Mouse (Mus musculus): ENCODE results near the gene Atp1b4.
"Not testable (repeated sequence)": the region's sequence is repeated elsewhere in the genome, so short reads cannot be mapped to it uniquely, and the experiment has no call there.

Atp1b4 gene

DNA sequence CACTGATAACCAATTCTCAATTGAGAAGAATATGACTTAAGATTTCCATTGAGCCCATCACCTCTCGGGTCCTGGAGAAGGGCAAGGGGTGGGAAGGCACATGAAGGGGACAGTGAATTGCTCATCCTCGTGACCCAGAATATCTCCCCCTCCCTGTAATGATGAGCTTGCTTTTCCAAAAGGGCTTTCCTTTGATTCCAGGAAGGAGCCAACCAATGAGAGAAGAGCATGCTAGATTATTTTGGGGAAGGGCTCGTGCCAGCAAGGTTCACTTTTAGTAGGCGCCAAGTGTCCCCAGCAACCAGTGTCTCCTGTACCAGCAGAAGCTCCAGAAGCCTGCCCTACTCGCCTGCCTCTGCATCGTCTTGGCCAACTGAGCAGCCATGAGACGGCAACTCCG lies at the start of gene Atp1b4:
Gene Atp1b4 (plus strand): TSS at position 301 of the 400 bp plus-strand sequence.
- no peak for DNase-seq (ENCODE audit: low read depth, low spot score)

DNA sequence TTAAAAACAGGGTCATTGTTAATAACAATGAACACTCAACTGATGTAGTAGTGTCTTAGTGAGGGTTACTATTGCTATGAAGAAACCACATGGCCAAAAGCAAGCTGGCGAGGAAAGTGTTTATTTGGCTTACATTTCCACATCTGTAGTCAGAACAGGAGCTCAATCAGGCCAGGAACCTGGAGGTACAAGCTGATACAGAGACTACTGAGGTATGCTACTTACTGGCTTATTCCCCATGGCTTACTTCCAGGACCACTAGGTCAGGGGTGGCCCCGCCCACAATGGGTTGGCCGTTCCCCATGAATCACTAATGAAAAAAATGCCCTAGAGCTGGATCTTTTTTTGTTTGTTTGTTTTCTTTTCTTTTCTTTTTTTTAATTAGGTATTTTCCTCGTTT lies 7.4 kb upstream of the Atp1b4 start:
- DNase-seq (ENCODE audit: low read depth, low spot score) = peak; percentile 3

GRCm38 (mm10) chrX:38311054-38311453 lies 4.9 kb upstream of the Atp1b4 start:
- DNase-seq (ENCODE audit: low read depth, low spot score) = no peak

DNA sequence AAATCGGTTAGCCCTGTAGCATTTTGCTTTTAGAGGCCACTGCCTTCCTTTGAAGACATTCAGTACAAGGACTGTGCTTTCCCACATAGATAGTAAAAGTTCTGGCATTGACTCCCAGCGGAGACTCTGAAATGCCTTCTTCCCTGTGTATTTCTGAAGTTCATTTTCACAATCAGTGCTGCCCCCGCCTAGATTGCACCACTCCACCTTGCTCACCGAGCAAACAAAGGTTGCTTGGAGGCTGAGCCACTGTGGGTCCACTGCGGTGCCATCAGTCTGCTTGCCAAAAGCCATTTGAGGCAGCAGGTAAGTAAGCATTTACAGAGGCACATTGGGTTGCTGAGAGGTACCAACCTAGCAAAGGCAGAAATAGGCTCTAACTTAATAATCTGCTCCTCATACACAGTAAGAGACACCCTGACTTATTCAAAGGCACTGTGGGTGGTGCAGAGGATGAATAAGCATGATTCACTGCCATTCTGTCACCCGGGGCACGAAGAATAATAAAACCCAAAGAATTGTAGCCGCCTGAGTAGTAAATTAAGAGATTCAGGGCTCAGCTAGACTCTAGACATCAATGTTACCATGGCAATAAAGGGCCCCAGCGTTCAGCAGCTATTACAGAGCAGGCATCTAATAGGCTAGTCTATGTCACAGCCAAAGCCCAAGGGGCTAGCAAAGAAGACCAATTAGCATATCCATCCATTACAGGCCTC lies 2.9 kb upstream of the Atp1b4 start:
- no peak for DNase-seq (ENCODE audit: low read depth, low spot score)

GRCm38 (mm10) chrX:38313626-38314210 lies 2.3 kb upstream of the Atp1b4 start:
- DNase-seq (ENCODE audit: low read depth, low spot score) = no peak

- DNase-seq (ENCODE audit: low read depth, low spot score) = peak; percentile 21
Observed at GRCm38 (mm10) chrX:38330695-38331406, 14.9 kb downstream of the Atp1b4 start.

- peak; percentile 49 for DNase-seq (ENCODE audit: low read depth, low spot score)
Observed at GRCm38 (mm10) chrX:38334329-38335279, 18.6 kb downstream of the Atp1b4 start.

DNA sequence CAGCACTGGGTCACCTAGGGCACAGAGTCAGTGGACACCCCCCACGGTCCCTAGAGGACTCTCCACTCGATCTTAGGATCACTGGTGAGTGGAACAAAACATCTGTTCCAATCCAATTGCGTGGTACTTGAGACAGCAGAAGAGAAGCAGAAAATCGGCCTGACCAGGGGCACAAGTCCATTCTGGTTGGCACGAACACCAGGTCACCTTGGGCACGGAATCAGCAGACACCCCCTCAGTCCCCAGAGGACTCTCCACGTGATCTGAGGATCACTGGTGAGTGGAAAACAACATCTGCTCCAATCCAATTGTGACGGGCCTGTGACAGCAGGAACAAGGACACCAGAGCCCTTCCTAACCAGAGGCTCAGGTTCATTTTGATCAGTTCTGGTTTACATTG lies 46.0 kb downstream of the Atp1b4 start:
- DNase-seq (ENCODE audit: low read depth, low spot score) = no peak

- DNase-seq (ENCODE audit: low read depth, low spot score) = peak; percentile 41
Observed at GRCm38 (mm10) chrX:38364621-38365020, 48.6 kb downstream of the Atp1b4 start.

- DNase-seq (ENCODE audit: low read depth, low spot score) = not testable (repeated sequence)
Observed at GRCm38 (mm10) chrX:38373169-38373568, 57.2 kb downstream of the Atp1b4 start.
